Mouse (Mus musculus): ENCODE results near the gene Gcnt3.
"Not testable (repeated sequence)": the region's sequence is repeated elsewhere in the genome, so short reads cannot be mapped to it uniquely, and the experiment has no call there.

Gcnt3 gene

GRCm38 (mm10) chr9:70042137-70042536 lies 4.2 kb upstream of the Gcnt3 start:
- no peak for DNase-seq

DNA sequence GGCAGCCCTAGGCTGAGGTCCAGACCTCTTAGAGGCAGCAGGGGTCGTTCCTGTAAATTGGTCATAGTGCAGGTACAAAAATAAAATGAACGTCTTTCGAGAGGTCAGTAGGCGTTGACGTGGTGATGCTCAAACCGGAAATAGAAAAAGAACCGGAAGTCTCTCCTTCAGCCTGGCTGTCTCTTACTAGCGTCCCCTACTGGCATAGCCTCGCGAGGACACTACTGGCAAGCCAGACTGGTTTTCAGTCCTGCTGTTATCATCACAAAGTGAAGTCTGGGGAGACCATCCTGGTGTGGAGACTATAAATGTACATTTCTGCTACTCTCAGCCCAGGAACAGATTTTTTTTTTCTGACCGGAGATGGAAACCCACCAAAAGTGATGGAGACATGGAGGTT lies 2.7 kb upstream of the Gcnt3 start:
- DNase-seq, result no peak

GRCm38 (mm10) chr9:70039597-70040385 lies 1.9 kb upstream of the Gcnt3 start:
- no peak for DNase-seq

DNA sequence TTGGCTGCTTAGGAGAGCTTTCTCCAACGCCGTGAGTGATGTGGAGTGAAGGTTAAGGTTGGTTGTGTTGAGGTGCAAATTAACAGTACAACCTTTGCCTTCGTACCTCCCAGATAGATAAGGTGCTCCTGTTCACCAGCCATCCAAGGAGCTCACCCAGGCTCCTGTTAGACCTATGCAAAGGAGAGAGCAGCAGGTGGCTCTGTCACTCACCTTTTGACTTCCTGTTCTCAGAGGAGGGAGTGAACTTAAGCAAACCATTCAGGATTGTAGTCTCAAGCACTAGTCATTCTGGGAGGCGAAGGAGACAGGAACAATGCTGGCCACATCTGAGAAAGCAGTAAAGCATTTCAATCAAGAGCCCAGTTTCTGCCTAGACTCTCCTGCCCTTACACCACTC lies 1.2 kb downstream of the Gcnt3 start:
- no peak for DNase-seq

DNA sequence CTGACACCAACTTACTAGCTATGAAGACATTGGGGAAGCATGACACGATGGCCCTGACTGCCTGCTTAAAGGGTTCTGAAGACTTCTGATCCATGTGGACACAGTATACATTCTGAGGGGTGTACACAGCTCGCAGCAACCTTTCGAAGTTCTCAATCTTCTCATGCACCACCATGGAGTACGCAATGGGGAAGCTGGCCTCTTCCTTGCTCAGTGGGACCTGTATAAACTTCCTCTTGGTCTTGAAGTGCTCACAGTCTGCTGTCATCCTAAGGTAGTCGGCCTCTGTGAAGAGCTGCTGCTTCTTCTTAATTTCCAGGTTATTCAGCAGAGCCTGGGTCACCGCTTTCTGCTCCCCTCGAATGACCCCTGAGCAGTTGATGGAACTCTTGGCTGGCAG lies 3.2 kb downstream of the Gcnt3 start:
- no peak for DNase-seq

GRCm38 (mm10) chr9:70033056-70033455 lies 4.8 kb downstream of the Gcnt3 start:
- no peak for DNase-seq

DNA sequence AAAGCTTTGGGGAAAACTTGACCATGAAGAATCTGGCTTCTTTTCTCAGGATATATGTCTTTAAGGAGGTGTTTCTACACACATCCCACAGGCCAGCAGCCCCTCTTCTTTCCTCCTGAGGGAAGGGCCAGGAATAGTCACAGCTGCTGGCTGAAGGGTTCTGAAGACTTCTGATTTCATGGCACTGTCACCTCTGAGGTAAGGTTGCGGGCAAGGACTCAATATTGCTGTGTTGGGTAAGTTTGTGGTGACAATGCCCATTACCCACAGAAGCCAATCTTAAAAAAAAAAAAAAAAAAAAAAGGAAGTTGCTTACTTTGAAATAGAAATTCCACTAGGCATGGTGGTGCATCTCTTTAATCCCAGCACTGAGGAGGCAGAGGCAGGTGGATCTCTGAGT lies 5.7 kb downstream of the Gcnt3 start:
- DNase-seq, result no peak

DNA sequence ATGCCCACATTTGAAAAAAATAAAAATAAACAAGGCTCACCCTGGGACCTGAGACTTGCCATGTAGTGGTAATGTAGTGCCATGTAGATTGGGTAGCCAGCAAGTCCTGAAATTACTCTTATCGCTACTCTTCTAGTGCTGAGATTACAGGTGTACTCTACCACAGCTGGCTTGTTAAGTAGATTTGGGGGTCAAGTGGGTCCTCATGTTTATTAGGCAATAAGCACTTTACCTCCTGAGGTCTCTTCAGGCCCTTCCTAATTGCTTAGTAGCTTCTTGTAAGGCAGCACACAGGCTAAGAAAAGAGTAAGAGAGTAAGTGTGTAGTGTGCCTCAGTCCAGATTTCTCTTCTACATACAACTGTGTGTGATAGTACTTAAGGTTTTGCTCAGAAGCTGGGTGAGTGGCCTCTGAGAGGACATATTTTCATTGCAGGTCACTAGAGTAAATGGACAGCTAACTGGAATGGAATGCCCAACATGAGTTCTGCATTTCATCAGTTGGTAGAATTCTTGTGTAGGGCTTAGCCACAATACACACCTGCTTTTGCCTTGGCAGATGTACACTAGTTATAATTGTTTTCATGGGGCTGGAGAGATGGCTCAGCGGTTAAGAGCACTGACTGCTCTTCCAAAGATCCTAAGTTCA lies 12.4 kb downstream of the Gcnt3 start:
- no peak for DNase-seq

- no peak for DNase-seq
Measured at GRCm38 (mm10) chr9:70024648-70025047, 13.2 kb downstream of the Gcnt3 start.

GRCm38 (mm10) chr9:70023615-70024014 lies 14.3 kb downstream of the Gcnt3 start:
- not testable (repeated sequence) for DNase-seq

- DNase-seq, result no peak
Measured at GRCm38 (mm10) chr9:70022083-70022482, 15.8 kb downstream of the Gcnt3 start.

- DNase-seq, result no peak
Measured at GRCm38 (mm10) chr9:70021610-70022009, 16.3 kb downstream of the Gcnt3 start.

- no peak for DNase-seq
Measured at GRCm38 (mm10) chr9:70018879-70019278, 19.0 kb downstream of the Gcnt3 start.

DNA sequence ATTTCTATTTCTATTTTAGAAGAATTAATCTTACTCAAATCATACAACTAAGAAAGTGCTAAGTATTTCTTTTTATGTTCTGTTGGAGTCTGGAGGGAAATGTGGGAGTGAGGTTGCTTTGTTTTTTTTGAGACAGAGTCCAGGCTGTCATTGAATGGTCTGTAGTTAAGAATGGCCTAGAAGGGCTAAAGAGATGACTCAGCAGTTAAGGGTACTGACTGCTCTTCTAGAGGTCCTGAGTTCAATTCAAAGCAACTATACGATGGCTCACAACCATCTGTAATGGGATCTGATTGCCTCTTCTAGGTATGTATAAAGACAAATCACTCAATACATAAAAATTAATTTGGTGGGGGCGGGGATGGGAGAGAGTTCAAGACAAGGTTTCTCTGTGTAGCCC lies 22.3 kb downstream of the Gcnt3 start:
- DNase-seq, result no peak

DNA sequence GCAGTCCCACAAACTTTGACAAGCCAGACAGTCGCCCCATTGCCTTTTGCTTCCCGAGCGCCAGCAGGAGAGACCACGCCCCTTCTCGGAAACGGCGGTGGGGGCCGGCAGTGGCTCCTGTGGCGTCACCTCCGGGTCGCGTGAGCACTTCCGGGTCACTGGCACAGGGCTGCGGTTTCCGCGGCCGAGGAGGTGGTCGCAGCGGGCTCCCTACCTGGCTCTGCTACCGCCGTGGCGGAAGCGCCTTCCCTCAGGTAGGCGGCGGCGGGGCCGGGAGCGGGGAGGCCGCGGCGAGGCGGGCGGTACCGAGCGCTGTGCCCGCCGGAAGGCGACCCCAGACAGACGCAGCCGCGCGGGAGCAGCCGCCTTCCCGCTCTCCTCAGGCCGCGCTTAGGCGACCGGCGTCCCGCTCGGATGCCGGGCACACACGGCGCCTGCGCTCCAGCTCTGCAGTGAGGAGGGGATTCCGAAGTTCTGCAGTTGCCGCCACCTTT lies 25.4 kb downstream of the Gcnt3 start, which contains the start of gene Gtf2a2:
Gene Gtf2a2 (plus strand): TSS at position 143 of the 494 bp plus-strand sequence.
- DNase-seq, result peak; percentile 87

- no peak for DNase-seq
Measured at GRCm38 (mm10) chr9:70011537-70012407, 26.1 kb downstream of the Gcnt3 start.

DNA sequence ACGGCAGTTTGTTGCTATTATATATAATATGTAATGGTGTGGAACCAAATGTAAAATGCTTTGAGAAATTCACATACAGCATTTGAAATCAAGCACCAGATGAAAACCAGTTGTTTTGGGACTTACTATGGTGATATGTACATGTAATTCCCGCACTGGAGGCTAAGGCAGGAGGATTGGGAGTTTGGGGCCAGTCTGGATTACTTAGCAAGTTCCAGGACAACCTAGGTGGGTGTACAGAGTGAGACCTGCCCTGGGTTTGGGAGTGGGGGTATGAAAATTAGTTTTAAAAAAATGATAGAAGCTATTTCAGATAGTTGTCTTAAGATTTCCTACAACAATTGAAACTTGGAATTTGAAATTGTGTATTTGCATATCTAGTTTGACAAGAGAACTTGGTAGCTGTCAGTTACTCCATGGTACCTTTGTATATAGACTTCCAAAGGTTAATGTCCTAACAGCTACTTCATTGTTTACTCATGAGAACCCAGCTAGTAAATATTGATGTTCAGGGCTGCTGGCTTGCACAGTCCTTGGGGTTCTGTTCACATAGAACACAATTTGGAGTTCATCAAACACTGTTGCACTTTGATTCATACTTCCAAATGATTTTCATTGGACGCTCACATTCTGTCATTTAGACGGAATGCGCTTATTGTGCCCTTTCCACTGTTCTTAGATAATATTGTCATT lies 27.0 kb downstream of the Gcnt3 start:
- no peak for DNase-seq

- DNase-seq, result no peak
Measured at GRCm38 (mm10) chr9:70009754-70010304, 28.1 kb downstream of the Gcnt3 start.

DNA sequence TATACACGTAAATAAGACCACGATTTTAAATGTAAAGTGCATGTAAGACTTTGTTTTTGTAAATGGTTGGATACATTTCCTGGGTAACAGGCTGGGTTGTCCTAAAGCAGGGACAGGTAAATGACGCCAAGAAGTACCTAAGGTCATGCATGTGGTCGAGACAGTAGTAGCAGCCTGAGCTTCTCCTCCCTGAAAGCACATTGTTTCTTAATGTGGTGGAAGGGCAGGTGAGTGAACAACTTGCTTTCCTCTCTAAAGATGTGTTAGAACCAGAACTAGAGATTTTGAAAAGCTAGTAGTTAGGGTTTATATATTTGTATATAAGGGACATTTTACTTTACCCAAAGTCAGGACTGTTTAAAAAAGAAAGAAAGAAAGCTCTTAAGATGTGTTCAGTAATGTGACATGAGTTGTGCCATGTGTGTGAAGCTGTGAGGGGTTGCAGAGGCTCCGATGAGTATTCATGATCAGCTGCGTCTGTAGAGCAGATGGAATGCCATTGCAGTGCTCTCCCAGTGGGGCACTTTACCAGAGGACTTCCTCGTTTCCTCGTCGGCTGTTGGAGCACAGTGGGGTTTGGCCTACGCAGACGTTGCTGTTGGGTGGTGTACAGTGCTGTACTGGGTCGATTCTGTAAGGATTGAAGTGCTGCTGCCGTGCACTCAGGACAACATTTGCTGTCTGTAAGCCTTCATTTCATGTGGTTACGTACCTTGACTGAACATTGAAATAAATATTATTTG lies 30.2 kb downstream of the Gcnt3 start:
- DNase-seq, result no peak

- DNase-seq, result no peak
Measured at GRCm38 (mm10) chr9:70006984-70007383, 30.9 kb downstream of the Gcnt3 start.

DNA sequence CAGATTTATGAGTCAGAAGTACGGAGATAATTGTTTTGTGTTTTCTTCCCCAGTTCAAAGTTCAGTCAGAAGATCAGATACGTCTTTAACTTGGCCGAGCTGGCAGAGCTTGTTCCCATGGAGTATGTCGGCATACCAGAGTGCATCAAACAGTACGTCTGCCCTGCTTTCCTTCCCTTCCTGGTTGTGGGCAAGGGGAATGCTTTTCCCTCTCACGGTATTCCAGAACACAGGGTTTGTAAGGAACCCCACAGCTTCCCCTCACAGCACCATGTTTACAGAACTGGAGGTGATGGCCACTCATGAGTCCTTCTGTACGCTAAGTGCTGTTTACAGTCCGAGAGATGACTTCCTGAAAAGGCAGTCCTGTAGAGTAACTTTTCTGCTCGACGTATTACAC lies 34.4 kb downstream of the Gcnt3 start:
- DNase-seq, result no peak

- DNase-seq, result no peak
Measured at GRCm38 (mm10) chr9:69999318-69999717, 38.6 kb downstream of the Gcnt3 start.

All from cerebellum, adult 11 months (tissue).